Mouse (Mus musculus): ENCODE measurements around the gene Flnc. TPM values are rescaled to one million over a fixed set of nuclear protein-coding genes. Genes with fewer than 3 reads are reported as not detected.
A peak's percentile ranks its signal among the peaks of the same experiment; 100 is the strongest.

Gene Flnc
- polyA plus RNA-seq, 1 experiment from 2014 or later: 6.8 TPM

DNA sequence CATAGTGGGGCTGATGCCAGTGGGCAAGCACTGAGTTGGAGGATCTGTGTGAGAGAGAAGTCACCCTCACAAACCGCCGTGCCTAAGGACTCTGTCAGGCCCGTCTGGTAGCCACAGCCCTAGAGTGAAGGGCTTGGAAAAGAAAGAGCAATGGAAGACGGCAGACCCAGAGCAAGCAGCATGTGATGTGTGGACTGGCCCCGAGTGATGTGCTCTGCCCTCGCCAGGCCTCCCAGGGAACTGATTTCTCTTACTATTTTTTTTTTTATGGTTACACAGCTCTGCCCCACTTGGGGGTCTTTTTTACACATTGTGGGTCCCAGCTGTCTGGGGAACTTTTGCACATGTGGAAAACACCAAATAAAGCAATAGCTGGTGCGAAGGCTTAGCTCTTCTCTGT is 28.4 kb downstream of the Flnc start:
- Histone ChIP-seq H3K27ac (no peak overlapping the region), H3K4me1 (replicated peaks; ENCODE audit: control insufficient read depth, insufficient read depth, low read length) (no peaks in the 10 kb centered on the region), H3K27me3 (ENCODE audit: control insufficient read depth, insufficient read depth, low read length) (no peaks in the 10 kb centered on the region), H3K9ac (no peak overlapping the region), H3K4me2 (replicated peaks) (no peak overlapping the region), H3K4me3 (replicated peaks; ENCODE audit: low read length) (no peak overlapping the region), H3K9me3 (ENCODE audit: control insufficient read depth, low read length) (no peaks in the 10 kb centered on the region), H3K36me3 (replicated peaks; ENCODE audit: control insufficient read depth, insufficient read depth) (no peaks in the 10 kb centered on the region)
- 61% methylated on average over 7 of the region's 7 CpGs for WGBS
- no peak for ATAC-seq (ENCODE audit: low FRiP score)
- DNase-seq (ENCODE audit: low spot score): no peak

DNA sequence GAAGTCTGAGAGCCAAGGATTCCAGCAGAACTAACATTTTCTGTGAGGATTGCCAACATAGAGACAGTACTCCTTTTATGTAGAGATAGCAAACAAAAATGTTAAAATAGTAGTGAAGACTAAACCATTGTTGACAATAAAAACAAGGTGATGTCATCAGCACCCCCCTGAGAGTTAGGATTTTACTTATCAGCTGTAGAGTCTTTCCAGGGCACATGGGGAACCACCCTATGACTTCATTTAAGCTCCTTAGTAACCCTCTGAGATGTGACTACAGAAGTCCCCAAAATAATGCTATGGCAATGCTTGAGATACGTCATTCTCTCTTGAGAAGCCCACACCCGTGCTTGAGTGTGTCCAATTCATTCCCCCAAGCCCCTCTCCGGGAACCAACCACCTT is 30.3 kb downstream of the Flnc start:
- ATAC-seq (ENCODE audit: low FRiP score) (no peak), DNase-seq (ENCODE audit: low spot score) (no peak)
- Histone ChIP-seq H3K27ac (no peak overlapping the region), H3K9me3 (ENCODE audit: control insufficient read depth, low read length) (no peaks in the 10 kb centered on the region), H3K27me3 (ENCODE audit: control insufficient read depth, insufficient read depth, low read length) (no peaks in the 10 kb centered on the region), H3K9ac (no peak overlapping the region), H3K4me1 (replicated peaks; ENCODE audit: control insufficient read depth, insufficient read depth, low read length) (peaks cover 1% of the 10 kb centered on the region), H3K4me3 (replicated peaks; ENCODE audit: low read length) (no peak overlapping the region), H3K36me3 (replicated peaks; ENCODE audit: control insufficient read depth, insufficient read depth) (no peaks in the 10 kb centered on the region), H3K4me2 (replicated peaks) (no peak overlapping the region)
- 90% methylated on average over 3 of the region's 3 CpGs for WGBS

DNA sequence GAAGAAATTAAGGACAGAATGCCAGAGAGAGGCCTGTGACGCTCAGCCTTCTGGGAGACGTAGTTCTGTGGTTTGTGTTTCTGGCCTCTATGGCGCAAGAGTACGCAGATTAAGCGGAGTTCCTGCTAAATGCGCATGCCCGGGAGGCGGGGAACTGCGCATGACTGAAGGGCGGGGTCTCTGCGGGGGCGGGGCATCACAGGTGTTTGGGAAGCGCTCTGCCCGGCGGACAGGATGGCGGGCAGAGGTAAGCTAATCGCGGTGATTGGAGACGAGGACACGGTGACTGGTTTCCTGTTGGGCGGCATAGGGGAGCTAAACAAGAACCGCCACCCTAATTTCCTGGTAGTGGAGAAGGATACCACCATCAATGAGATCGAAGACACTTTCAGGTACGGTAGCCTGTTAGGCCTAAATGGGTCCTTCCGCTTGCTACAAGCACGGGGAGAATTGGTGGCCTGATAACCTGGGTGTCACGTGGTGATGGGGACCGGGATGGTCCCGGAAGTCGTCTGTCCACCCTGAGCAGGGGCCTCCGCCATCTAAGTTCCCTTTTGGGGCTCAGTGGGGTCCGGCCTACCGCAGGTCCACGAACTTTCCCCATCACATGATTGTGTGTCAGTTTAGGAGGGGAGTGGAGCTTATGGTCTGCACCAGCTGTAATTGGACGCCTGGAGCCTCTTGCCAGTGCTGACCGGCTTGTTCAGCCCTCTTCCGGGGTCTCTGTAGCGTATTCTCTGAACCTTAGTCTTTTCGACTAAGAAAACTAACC is 34.7 kb downstream of the Flnc start, which contains the start of gene Atp6v1f:
Gene Atp6v1f (plus strand): TSS at position 136 of the 772 bp plus-strand sequence.
- H3K4me2 ChIP-seq (replicated peaks): peak within 1 kb of the TSS; percentile 76
- H3K27me3 ChIP-seq (ENCODE audit: control insufficient read depth, insufficient read depth, low read length): no peaks in the 10 kb centered on the region
- peak; percentile 93 for ATAC-seq (ENCODE audit: low FRiP score)
- peak within 1 kb of the TSS; percentile 76 for H3K9ac ChIP-seq
- peak; percentile 97 for DNase-seq (ENCODE audit: low spot score)
- H3K9me3 ChIP-seq (ENCODE audit: control insufficient read depth, low read length): no peaks in the 10 kb centered on the region
- H3K27ac ChIP-seq: peak within 1 kb of the TSS; percentile 79
- peaks cover 20% of the 10 kb centered on the region for H3K36me3 ChIP-seq (replicated peaks; ENCODE audit: control insufficient read depth, insufficient read depth)
- H3K4me3 ChIP-seq (replicated peaks; ENCODE audit: low read length): peak within 1 kb of the TSS; percentile 76
- H3K4me1 ChIP-seq (replicated peaks; ENCODE audit: control insufficient read depth, insufficient read depth, low read length): peaks cover 11% of the 10 kb centered on the region
- under 1% methylated on average over 39 of the region's 39 CpGs for WGBS

DNA sequence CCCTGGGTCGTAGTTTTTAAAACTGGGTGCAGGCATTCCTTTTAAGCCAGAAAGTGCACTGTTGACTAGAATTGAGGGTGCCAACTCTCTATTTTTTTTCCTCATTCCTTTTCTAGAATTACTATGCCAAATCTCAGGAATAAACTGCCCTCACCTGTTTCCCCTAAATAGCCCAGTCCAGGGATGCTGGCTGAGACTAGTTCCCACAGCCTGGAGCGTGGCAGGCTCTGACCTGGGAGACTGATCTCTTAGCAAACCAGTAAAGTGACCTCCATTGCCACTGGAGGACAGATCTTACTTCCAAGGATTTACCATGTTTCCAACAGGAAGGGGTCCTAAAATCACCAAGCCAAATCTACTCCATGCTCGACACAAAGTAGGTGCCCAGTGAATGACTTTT is 35.8 kb downstream of the Flnc start:
- Histone ChIP-seq H3K9ac (peak overlapping the region; percentile 76; the same call in 1 of the 2 replicates), H3K27ac (no peak overlapping the region), H3K4me1 (replicated peaks; ENCODE audit: control insufficient read depth, insufficient read depth, low read length) (peaks cover 11% of the 10 kb centered on the region), H3K9me3 (ENCODE audit: control insufficient read depth, low read length) (no peaks in the 10 kb centered on the region), H3K4me3 (replicated peaks; ENCODE audit: low read length) (peak overlapping the region; percentile 76), H3K27me3 (ENCODE audit: control insufficient read depth, insufficient read depth, low read length) (no peaks in the 10 kb centered on the region), H3K4me2 (replicated peaks) (peak overlapping the region; percentile 76), H3K36me3 (replicated peaks; ENCODE audit: control insufficient read depth, insufficient read depth) (peaks cover 20% of the 10 kb centered on the region)
- DNase-seq (ENCODE audit: low spot score) (no peak), ATAC-seq (ENCODE audit: low FRiP score) (no peak)
- WGBS: 95% methylated on average over 3 of the region's 3 CpGs

DNA sequence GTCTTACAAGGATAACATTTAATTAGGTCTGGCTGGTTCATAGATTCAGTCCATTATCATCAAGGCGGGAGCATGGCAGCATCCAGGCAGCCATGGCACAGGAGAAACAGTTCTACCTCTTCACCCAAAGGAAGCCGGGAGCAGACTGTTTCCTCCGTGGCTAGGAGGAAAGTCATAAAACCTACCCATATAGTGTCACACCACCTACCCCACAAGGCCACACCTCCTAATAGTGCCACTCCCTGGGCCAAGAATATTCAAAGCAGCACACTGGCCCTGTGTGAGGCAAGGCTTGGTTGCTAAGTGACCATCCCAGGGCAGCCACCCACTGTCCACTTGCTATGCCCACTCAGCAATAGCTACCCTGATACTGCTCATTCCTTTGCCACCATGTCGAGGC is 38.1 kb downstream of the Flnc start, which contains the start of gene Atp6v1fnb:
Gene Atp6v1fnb (plus strand): TSS at position 301 of the 400 bp plus-strand sequence.
- H3K4me1 ChIP-seq (replicated peaks; ENCODE audit: control insufficient read depth, insufficient read depth, low read length): peaks cover 11% of the 10 kb centered on the region
- no peak within 1 kb of the TSS for H3K27ac ChIP-seq
- no peak for ATAC-seq (ENCODE audit: low FRiP score)
- DNase-seq (ENCODE audit: low spot score): no peak
- no peak within 1 kb of the TSS for H3K9ac ChIP-seq
- 96% methylated on average over 4 of the region's 4 CpGs for WGBS
- peaks cover 20% of the 10 kb centered on the region for H3K36me3 ChIP-seq (replicated peaks; ENCODE audit: control insufficient read depth, insufficient read depth)
- 0 out of 2 replicates have a peak, but pooled peaks cover 9% of the 10 kb centered on the region for H3K27me3 ChIP-seq (ENCODE audit: control insufficient read depth, insufficient read depth, low read length)
- H3K9me3 ChIP-seq (ENCODE audit: control insufficient read depth, low read length): no peaks in the 10 kb centered on the region
- H3K4me2 ChIP-seq (replicated peaks): no peak within 1 kb of the TSS
- H3K4me3 ChIP-seq (replicated peaks; ENCODE audit: low read length): no peak within 1 kb of the TSS

DNA sequence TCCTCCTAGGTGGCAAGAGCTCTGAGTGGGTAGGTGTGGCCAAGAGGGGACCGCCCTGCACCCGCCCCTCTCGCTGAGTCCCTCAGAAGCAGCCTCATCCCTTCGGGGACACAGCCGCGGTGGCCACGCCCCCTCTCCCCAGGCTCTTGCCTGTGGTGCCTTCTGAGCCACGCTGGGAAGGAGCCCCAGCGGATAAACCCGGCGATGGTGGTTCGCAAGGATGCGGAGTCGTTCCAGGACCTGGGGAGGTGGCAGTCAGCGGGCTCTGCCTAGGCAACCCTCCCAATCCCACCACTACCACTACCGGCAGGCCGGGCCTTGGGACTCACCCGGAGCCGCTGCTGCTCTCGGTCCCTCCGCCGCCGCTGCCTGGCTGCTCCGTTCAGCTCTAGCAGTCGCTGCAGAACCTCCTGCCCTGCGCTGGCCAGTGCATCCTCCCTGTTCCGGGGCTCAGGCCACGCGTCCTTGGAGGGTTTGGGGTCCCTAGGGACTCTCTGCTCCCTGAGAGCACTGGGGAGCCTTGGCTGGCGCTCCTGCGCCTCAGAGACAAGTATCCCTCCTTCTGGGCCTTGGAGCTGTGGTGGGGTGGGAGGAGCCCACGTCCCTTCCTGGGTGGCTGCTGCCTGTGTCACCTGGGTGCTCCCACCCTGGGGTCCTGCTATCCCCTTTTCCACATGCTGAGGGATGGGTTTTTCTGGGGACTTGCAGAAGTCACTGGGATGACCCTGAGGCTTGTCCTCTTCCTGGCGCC is 41.1 kb downstream of the Flnc start:
- Histone ChIP-seq H3K27me3 (ENCODE audit: control insufficient read depth, insufficient read depth, low read length) (0 out of 2 replicates have a peak, but pooled peaks cover 9% of the 10 kb centered on the region), H3K36me3 (replicated peaks; ENCODE audit: control insufficient read depth, insufficient read depth) (peaks cover 20% of the 10 kb centered on the region), H3K4me1 (replicated peaks; ENCODE audit: control insufficient read depth, insufficient read depth, low read length) (0 out of 2 replicates have a peak, but pooled peaks cover 3% of the 10 kb centered on the region), H3K4me2 (replicated peaks) (peak overlapping the region; percentile 51), H3K9me3 (ENCODE audit: control insufficient read depth, low read length) (no peaks in the 10 kb centered on the region), H3K4me3 (replicated peaks; ENCODE audit: low read length) (peak overlapping the region; percentile 24), H3K9ac (peak overlapping the region; percentile 31; the same call in 1 of the 2 replicates), H3K27ac (no peak overlapping the region)
- 3% methylated on average over 33 of the region's 33 CpGs for WGBS
- DNase-seq (ENCODE audit: low spot score) (peak; percentile 44), ATAC-seq (ENCODE audit: low FRiP score) (peak; percentile 79)

DNA sequence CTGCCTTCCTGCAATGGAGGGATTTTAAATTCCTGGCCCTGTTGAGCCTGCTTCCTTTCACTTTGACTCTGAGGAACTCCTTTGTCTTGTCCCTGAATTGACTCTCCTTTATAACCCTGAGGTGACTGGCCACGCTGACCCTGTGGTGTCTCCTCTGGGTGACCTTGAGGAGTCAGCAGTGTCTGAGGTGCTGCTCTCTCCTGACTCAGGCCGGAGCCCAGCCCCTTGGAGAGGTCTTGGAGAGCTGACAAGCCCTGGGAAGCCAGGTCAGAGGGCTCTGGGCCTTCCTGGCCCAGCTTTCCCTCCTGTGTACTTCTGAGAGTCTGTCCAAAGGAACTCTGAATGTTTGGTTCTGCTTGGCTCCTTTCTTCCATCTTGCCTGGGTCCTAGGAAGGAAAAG is 41.7 kb downstream of the Flnc start:
- no peak overlapping the region for H3K9ac ChIP-seq
- ATAC-seq (ENCODE audit: low FRiP score) (no peak), DNase-seq (ENCODE audit: low spot score) (no peak)
- H3K4me1 ChIP-seq (replicated peaks; ENCODE audit: control insufficient read depth, insufficient read depth, low read length): no peaks in the 10 kb centered on the region
- H3K4me2 ChIP-seq (replicated peaks): no peak overlapping the region
- WGBS: 55% methylated on average over 2 of the region's 2 CpGs
- no peak overlapping the region for H3K4me3 ChIP-seq (replicated peaks; ENCODE audit: low read length)
- H3K36me3 ChIP-seq (replicated peaks; ENCODE audit: control insufficient read depth, insufficient read depth): peaks cover 18% of the 10 kb centered on the region
- H3K9me3 ChIP-seq (ENCODE audit: control insufficient read depth, low read length): no peaks in the 10 kb centered on the region
- H3K27ac ChIP-seq: no peak overlapping the region
- H3K27me3 ChIP-seq (ENCODE audit: control insufficient read depth, insufficient read depth, low read length): 0 out of 2 replicates have a peak, but pooled peaks cover 9% of the 10 kb centered on the region

DNA sequence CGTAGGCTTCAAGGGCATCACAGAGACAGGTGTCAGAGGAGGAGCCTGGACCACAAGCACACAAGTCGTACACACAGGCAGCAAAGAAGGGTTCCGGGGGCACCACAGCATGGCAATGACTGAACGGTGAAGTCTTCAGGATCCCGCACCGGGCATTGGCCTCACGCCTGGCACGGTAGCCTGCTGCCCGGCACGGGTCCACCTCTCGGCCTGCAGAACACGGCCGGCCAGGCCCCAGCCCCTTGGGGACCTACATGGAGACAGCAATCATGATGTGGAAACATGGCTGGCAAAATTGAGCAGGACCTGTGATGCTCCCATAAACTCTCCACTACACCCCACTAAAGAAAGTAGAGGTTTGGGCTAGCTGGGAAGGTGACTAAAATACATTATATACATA is 49.6 kb downstream of the Flnc start:
- H3K4me3 ChIP-seq (replicated peaks; ENCODE audit: low read length): no peak overlapping the region
- no peaks in the 10 kb centered on the region for H3K36me3 ChIP-seq (replicated peaks; ENCODE audit: control insufficient read depth, insufficient read depth)
- no peak overlapping the region for H3K27ac ChIP-seq
- DNase-seq (ENCODE audit: low spot score) (no peak), ATAC-seq (ENCODE audit: low FRiP score) (no peak)
- H3K4me2 ChIP-seq (replicated peaks): no peak overlapping the region
- 0 out of 2 replicates have a peak, but pooled peaks cover 7% of the 10 kb centered on the region for H3K4me1 ChIP-seq (replicated peaks; ENCODE audit: control insufficient read depth, insufficient read depth, low read length)
- no peaks in the 10 kb centered on the region for H3K9me3 ChIP-seq (ENCODE audit: control insufficient read depth, low read length)
- peaks cover 5% of the 10 kb centered on the region; the same call in 1 of the 2 replicates for H3K27me3 ChIP-seq (ENCODE audit: control insufficient read depth, insufficient read depth, low read length)
- 94% methylated on average over 13 of the region's 13 CpGs for WGBS
- H3K9ac ChIP-seq: no peak overlapping the region

Measured in hindbrain, embryonic 14.5 days (tissue).